Mouse (Mus musculus) heart, embryonic 16.5 days (tissue): ENCODE measurements around the gene Sh2d4b. TPM values are rescaled to one million over a fixed set of nuclear protein-coding genes. Genes with fewer than 3 reads are reported as not detected.
A peak's percentile ranks its signal among the peaks of the same experiment; 100 is the strongest.

ENCODE experiments used
- ATAC-seq: fragments of 200-750 bp; cut with Nextera tagmentation; replicated peaks from 2 replicates; pipeline ENCODE4 v1.8.0; 2017; ENCODE audit warnings: moderate number of reproducible peaks; ENCODE audit not compliant: insufficient read depth, low FRiP score; ENCODE audit errors: extremely low read depth
- H3K27ac ChIP-seq: fragments of 300-500 bp; sonication (generic); 2 replicates; pipeline ENCODE4 v1.5.1; 2014; ENCODE audit warnings: mild to moderate bottlenecking, low read length, control low read depth, moderate library complexity
- H3K27me3 ChIP-seq: fragments of 300-500 bp; sonication (generic); 2 replicates; pipeline ENCODE4 v1.6.1; 2014; ENCODE audit warnings: low read length, mixed read lengths; ENCODE audit not compliant: control insufficient read depth, insufficient read depth
- H3K36me3 ChIP-seq: fragments of 300-500 bp; sonication (generic); 2 replicates; pipeline ENCODE4 v1.6.1; 2014; ENCODE audit not compliant: control insufficient read depth, insufficient read depth
- H3K4me1 ChIP-seq: fragments of 300-500 bp; sonication (generic); 2 replicates; pipeline ENCODE4 v1.6.1; 2014; ENCODE audit warnings: low read length, mixed read lengths; ENCODE audit not compliant: control insufficient read depth, insufficient read depth
- H3K4me2 ChIP-seq: fragments of 300-500 bp; sonication (generic); 2 replicates; pipeline ENCODE4 v1.6.1; 2014; ENCODE audit warnings: low read depth, mild to moderate bottlenecking, control low read depth, low read length
- H3K4me3 ChIP-seq: fragments of 300-500 bp; sonication (generic); 2 replicates; pipeline ENCODE4 v1.5.1; 2014; ENCODE audit warnings: mild to moderate bottlenecking, control low read depth, low read length
- H3K9ac ChIP-seq: fragments of 300-500 bp; sonication (generic); 2 replicates; pipeline ENCODE4 v1.6.1; 2014; ENCODE audit warnings: low read length, control low read depth
- H3K9me3 ChIP-seq: fragments of 300-500 bp; sonication (generic); replicated peaks from 2 replicates; pipeline ENCODE4 v1.6.1; 2016; ENCODE audit warnings: low read length; ENCODE audit not compliant: control insufficient read depth
- WGBS: fragments of 180-500 bp; shearing (Covaris S2); extraction: QIAGEN DNeasy Blood & Tissue Kit; methylation state at CpG from one replicate; pipeline ENCODE4 v1.1.7; 2014; 5-methylcytosine and 5-hydroxymethylcytosine counted together
- polyA plus RNA-seq: library from polyadenylated mRNA; unstranded; fragments of >200 nt; fragmentation: Nextera tagmentation; extraction: Ambion mirVana; gene quantifications from 2 replicates; pipeline ENCODE4 v1.2.1, GENCODE M21; 2015

Sh2d4b gene
- polyA plus RNA-seq, 1 experiment from 2014 or later = 4.3 TPM

DNA sequence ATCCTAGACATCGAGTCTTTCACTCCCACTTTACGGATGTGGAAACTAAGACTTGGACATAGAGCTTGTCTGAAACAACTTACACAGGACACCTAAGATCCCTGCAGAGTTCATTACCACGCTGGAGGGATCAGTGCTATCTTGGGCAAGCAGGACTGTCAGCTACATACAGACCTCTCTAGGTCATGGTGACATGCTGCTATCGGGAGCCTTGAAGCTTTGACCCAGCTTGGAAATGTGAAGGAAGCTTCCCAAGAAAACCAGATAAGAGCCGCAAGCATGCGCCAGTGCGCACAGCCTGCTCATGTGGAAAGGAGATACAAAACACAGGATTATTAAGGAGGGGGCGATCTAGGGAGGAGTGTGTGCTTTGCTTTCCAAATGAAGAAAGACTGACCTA is 22.8 kb upstream of the Sh2d4b start:
- Histone ChIP-seq H3K4me3 (no peak overlapping the region), H3K27me3 (no peaks in the 10 kb centered on the region), H3K4me1 (peaks cover 18% of the 10 kb centered on the region), H3K27ac (no peak overlapping the region), H3K9ac (no peak overlapping the region), H3K36me3 (peaks cover 11% of the 10 kb centered on the region), H3K9me3 (no peaks in the 10 kb centered on the region), H3K4me2 (no peak overlapping the region)
- ATAC-seq = no peak
- WGBS = 57% methylated on average over 8 of the region's 8 CpGs

GRCm38 (mm10) chr14:40914701-40915100 is 21.6 kb upstream of the Sh2d4b start:
- 0 out of 2 replicates have a peak, but pooled peaks have one; percentile 25 for ATAC-seq
- Histone ChIP-seq H3K4me3 (no peak overlapping the region), H3K27me3 (no peaks in the 10 kb centered on the region), H3K27ac (no peak overlapping the region), H3K9ac (no peak overlapping the region), H3K9me3 (no peaks in the 10 kb centered on the region), H3K4me1 (peaks cover 18% of the 10 kb centered on the region), H3K36me3 (peaks cover 21% of the 10 kb centered on the region), H3K4me2 (no peak overlapping the region)
- WGBS = 52% methylated on average over 3 of the region's 3 CpGs

DNA sequence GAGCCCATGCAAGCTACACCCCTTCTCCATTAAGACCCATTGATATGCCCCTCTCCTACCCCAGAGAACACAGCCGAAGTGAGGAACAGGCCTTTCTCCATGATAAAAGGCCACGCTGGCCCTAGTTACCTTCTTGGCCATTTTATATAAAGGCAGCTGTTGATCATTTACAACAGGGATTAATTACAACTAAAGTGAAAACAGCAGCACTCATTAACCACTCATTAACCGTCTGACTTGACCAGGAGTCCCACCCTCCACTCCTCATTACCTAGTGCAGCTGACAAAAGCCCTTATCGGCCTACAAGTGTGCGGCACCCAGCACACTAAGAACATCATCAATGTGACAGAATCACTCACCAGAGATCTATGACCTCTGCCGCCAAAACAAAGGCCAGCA is 20.6 kb upstream of the Sh2d4b start:
- H3K27me3 ChIP-seq = no peaks in the 10 kb centered on the region
- H3K36me3 ChIP-seq = peaks cover 31% of the 10 kb centered on the region
- H3K9ac ChIP-seq = no peak overlapping the region
- no peak overlapping the region for H3K27ac ChIP-seq
- ATAC-seq = no peak
- no peaks in the 10 kb centered on the region for H3K9me3 ChIP-seq
- H3K4me1 ChIP-seq = peaks cover 18% of the 10 kb centered on the region
- H3K4me2 ChIP-seq = no peak overlapping the region
- H3K4me3 ChIP-seq = no peak overlapping the region
- 74% methylated on average over 6 of the region's 6 CpGs for WGBS

GRCm38 (mm10) chr14:40911529-40911928 is 18.5 kb upstream of the Sh2d4b start:
- no peak overlapping the region for H3K4me2 ChIP-seq
- H3K27me3 ChIP-seq = no peaks in the 10 kb centered on the region
- no peak overlapping the region for H3K4me3 ChIP-seq
- H3K9ac ChIP-seq = no peak overlapping the region
- H3K9me3 ChIP-seq = no peaks in the 10 kb centered on the region
- no peak for ATAC-seq
- no peak overlapping the region for H3K27ac ChIP-seq
- H3K4me1 ChIP-seq = peaks cover 29% of the 10 kb centered on the region
- H3K36me3 ChIP-seq = peaks cover 43% of the 10 kb centered on the region

GRCm38 (mm10) chr14:40908763-40909162 is 15.7 kb upstream of the Sh2d4b start:
- WGBS = 87% methylated on average over 9 of the region's 9 CpGs
- Histone ChIP-seq H3K36me3 (peaks cover 40% of the 10 kb centered on the region), H3K4me2 (no peak overlapping the region), H3K4me1 (peaks cover 12% of the 10 kb centered on the region), H3K27me3 (no peaks in the 10 kb centered on the region), H3K4me3 (no peak overlapping the region), H3K27ac (no peak overlapping the region), H3K9me3 (no peaks in the 10 kb centered on the region), H3K9ac (no peak overlapping the region)
- ATAC-seq = no peak

DNA sequence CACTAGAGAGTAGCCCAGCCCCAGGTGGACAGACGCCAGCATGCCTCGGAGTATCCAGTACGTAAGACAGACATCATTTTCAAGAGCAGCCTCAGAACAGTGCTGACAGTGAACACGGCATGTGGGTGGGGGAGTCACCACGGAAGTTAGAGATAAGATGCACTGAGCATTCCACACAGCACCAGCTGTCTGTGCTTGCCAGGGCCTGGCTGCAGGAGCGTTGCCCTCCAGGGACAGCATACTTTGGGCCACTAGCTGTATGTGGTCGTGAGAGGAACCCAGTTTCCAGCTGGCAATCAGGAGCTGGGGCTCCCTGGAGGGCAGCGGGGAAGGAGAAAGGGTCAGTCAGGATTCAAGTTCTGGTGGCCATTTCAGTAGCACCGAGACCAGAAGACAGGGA is 13.7 kb upstream of the Sh2d4b start:
- H3K27ac ChIP-seq = peak overlapping the region; percentile 64
- peak; percentile 85 for ATAC-seq

DNA sequence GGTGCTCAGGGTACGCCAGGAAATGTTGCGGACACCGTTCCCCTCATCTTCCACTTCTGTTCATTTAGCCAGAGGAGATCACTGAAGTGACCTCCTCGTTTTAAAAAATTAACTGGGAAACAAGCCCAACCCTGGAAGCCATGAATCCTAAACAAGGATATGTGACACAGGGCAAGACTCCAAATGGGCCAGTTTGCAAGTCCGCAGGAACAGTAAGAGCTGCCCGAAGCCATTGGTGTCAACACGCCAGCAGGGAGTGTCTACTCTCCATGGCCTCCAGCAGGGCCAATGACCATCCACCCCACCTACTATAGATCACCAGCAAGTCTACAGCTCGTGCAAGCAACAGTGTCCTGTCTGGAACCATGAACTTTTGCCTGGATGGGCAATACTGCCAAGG is 12.7 kb upstream of the Sh2d4b start:
- ATAC-seq = no peak
- 90% methylated on average over 8 of the region's 8 CpGs for WGBS
- no peaks in the 10 kb centered on the region for H3K9me3 ChIP-seq

More for the DNA sequence above, 13.7 kb upstream of the Sh2d4b start:
- Histone ChIP-seq H3K36me3 (peaks cover 34% of the 10 kb centered on the region), H3K4me1 (peaks cover 12% of the 10 kb centered on the region), H3K9ac (0 out of 2 replicates have a peak overlapping the region, but pooled peaks have one; percentile 26), H3K27me3 (no peaks in the 10 kb centered on the region), H3K4me2 (peak overlapping the region; percentile 32), H3K4me3 (no peak overlapping the region), H3K9me3 (no peaks in the 10 kb centered on the region)
- WGBS = 32% methylated on average over 9 of the region's 9 CpGs

GRCm38 (mm10) chr14:40902307-40903055 is 9.4 kb upstream of the Sh2d4b start:
- no peak overlapping the region for H3K27ac ChIP-seq
- 68% methylated on average over 12 of the region's 12 CpGs for WGBS
- H3K36me3 ChIP-seq = peaks cover 4% of the 10 kb centered on the region; the same call in 1 of the 2 replicates
- H3K4me1 ChIP-seq = peaks cover 10% of the 10 kb centered on the region
- no peaks in the 10 kb centered on the region for H3K9me3 ChIP-seq
- H3K4me3 ChIP-seq = no peak overlapping the region
- H3K9ac ChIP-seq = no peak overlapping the region
- no peak for ATAC-seq
- H3K4me2 ChIP-seq = no peak overlapping the region
- no peaks in the 10 kb centered on the region for H3K27me3 ChIP-seq

More for the DNA sequence above, 12.7 kb upstream of the Sh2d4b start:
- H3K36me3 ChIP-seq = peaks cover 31% of the 10 kb centered on the region
- H3K4me1 ChIP-seq = peaks cover 12% of the 10 kb centered on the region
- H3K4me3 ChIP-seq = no peak overlapping the region
- H3K4me2 ChIP-seq = no peak overlapping the region
- H3K27me3 ChIP-seq = no peaks in the 10 kb centered on the region
- no peak overlapping the region for H3K27ac ChIP-seq
- no peak overlapping the region for H3K9ac ChIP-seq

DNA sequence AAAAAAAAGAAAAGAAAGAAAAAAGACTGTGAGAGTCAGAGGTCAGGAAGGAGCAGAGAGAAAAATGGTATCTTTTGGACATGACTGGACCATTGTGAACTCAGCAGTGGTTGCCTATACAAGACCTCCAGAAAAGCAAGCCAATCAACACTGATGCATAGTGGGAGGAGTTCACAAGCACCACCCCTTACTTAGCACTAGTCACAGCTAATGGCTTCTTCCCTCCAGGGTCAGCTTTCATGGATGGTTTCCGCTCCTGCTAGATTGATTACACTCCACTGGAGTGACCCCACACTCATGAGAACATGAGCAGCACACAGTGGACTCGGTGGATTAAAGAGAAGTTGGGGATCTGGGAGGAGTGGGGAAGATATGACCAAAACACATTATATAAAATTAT is 7.2 kb upstream of the Sh2d4b start:
- ATAC-seq = no peak
- Histone ChIP-seq H3K27me3 (no peaks in the 10 kb centered on the region), H3K4me2 (no peak overlapping the region), H3K27ac (no peak overlapping the region), H3K9me3 (no peaks in the 10 kb centered on the region), H3K4me1 (no peaks in the 10 kb centered on the region), H3K36me3 (no peaks in the 10 kb centered on the region), H3K4me3 (no peak overlapping the region), H3K9ac (no peak overlapping the region)
- 63% methylated on average over 2 of the region's 2 CpGs for WGBS
